Mouse (Mus musculus): ENCODE results near the gene Zfr. TPM values are rescaled to one million over a fixed set of nuclear protein-coding genes. Genes with fewer than 3 reads are reported as not detected.
"Not testable (repeated sequence)": the region's sequence is repeated elsewhere in the genome, so short reads cannot be mapped to it uniquely, and the experiment has no call there.

The Zfr gene
- total and polyA plus RNA-seq, 2 experiments from 2014 or later: 175 to 212 TPM

DNA sequence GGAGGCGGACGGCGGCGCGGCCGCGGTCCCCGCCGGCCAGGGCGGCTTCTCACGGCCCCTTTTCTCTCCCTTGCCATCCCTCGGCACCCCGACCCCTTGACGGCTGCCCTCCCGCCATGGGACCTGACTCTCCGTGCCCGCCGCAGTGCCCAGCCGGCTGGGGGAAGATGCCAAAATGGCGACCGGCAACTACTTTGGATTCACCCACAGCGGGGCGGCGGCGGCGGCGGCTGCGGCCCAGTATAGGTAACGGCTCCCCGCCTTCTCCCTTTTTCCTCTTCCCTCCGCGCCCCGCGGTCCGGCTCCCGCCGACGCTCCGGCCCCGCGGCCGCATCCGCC, 431 bp downstream of the Zfr start:
- Histone ChIP-seq H3K9ac (peak overlapping the region; percentile 95), H3K4me1 (ENCODE audit: insufficient read depth) (0 out of 2 replicates have a peak, but pooled peaks cover 4% of the 10 kb centered on the region), H3K27ac (ENCODE audit: low read depth, low read length) (peak overlapping the region; percentile 93), H3K4me3 (ENCODE audit: low read depth, low read length) (peak overlapping the region; percentile 100), H3K36me3 (ENCODE audit: insufficient read depth) (no peaks in the 10 kb centered on the region), H3K4me2 (ENCODE audit: low read depth) (peak overlapping the region; percentile 60), H3K9me3 (ENCODE audit: low read length) (no peaks in the 10 kb centered on the region), H3K27me3 (ENCODE audit: insufficient read depth, low read length) (no peaks in the 10 kb centered on the region)
- TF ChIP-seq CTCF (IDR thresholded peaks at IDR 0.05; ENCODE audit: low read depth): no peak
- ATAC-seq (peak; percentile 50), DNase-seq (no peak)
- WGBS: 3% methylated on average over 27 of the region's 43 CpGs

DNA sequence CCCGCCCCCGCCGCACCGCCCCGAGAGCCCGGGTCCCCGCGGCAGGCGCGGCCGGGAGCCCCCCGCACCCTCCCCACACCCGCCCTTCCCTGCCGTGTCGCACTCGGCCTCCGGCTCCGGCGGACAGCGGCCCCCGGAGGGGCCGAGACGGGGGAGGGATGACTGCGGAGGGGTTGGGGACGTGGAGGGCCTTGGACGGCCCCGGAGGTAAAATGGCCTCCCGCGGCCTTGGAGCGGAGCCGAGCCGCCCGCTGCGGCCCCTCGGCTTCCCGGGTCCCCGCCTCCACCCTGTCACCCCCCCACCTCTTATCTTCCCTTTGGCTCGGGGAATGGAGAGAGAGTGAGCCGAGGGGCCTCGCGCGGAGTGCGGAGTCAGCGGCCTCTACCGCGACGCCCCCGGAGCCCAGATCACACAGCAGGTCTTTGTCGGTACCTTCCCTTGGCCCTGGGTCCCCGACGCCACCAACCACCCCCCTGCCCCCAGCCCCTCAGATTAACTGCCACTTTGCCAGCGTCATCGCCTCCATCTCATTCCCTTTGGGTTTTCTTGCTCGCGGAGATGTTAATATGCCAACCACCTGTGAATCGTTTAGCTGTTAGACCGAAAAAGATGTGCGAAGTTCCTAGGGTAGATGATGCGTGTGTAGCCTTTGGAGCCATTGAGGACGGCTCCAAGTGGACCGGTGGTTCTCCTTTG, 949 bp downstream of the Zfr start:
- Histone ChIP-seq H3K36me3 (ENCODE audit: insufficient read depth) (no peaks in the 10 kb centered on the region), H3K4me3 (ENCODE audit: low read depth, low read length) (peak overlapping the region; percentile 100), H3K9me3 (ENCODE audit: low read length) (no peaks in the 10 kb centered on the region), H3K4me1 (ENCODE audit: insufficient read depth) (0 out of 2 replicates have a peak, but pooled peaks cover 4% of the 10 kb centered on the region), H3K4me2 (ENCODE audit: low read depth) (peak overlapping the region; percentile 60), H3K27ac (ENCODE audit: low read depth, low read length) (peak overlapping the region; percentile 93), H3K9ac (peak overlapping the region; percentile 95), H3K27me3 (ENCODE audit: insufficient read depth, low read length) (no peaks in the 10 kb centered on the region)
- peak; percentile 62 for DNase-seq
- 6% methylated on average over 45 of the region's 61 CpGs for WGBS
- no peak for TF ChIP-seq CTCF (IDR thresholded peaks at IDR 0.05; ENCODE audit: low read depth)
- peak; percentile 42 for ATAC-seq

GRCm38 (mm10) chr15:12119129-12119466, 1.5 kb downstream of the Zfr start:
- DNase-seq (no peak), ATAC-seq (peak; percentile 11; the same call in 1 of the 2 replicates)
- 5% methylated on average over 7 of the region's 7 CpGs for WGBS

DNA sequence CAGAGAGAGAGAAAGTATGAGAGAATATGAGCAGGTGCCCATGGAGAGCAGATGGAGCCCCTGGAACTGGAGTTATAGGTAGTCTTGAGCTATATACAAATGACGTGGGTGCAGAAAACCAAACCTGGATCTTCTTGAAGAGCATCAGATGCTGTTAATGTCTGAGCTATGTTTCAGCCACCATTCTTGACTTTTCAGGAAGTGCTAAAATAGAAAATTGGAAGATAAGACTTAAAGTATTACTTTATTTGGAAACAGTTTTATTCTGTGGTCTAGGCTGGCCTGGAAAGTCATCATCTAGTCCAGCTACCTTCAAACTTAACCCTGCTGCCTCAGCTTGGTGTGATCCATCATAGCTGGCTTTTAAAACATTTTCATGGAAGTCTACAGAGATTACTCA, 7.3 kb downstream of the Zfr start:
- 92% methylated on average over 1 of the region's 1 CpGs for WGBS
- Histone ChIP-seq H3K36me3 (ENCODE audit: insufficient read depth) (no peaks in the 10 kb centered on the region), H3K4me1 (ENCODE audit: insufficient read depth) (no peaks in the 10 kb centered on the region), H3K4me2 (ENCODE audit: low read depth) (no peak overlapping the region), H3K27me3 (ENCODE audit: insufficient read depth, low read length) (no peaks in the 10 kb centered on the region), H3K9ac (no peak overlapping the region), H3K9me3 (ENCODE audit: low read length) (no peaks in the 10 kb centered on the region), H3K4me3 (ENCODE audit: low read depth, low read length) (no peak overlapping the region), H3K27ac (ENCODE audit: low read depth, low read length) (no peak overlapping the region)
- TF ChIP-seq CTCF (IDR thresholded peaks at IDR 0.05; ENCODE audit: low read depth): no peak
- ATAC-seq (no peak), DNase-seq (no peak)

More at GRCm38 (mm10) chr15:12119129-12119466, 1.5 kb downstream of the Zfr start:
- Histone ChIP-seq H3K36me3 (ENCODE audit: insufficient read depth) (no peaks in the 10 kb centered on the region), H3K4me3 (ENCODE audit: low read depth, low read length) (peak overlapping the region; percentile 100), H3K27me3 (ENCODE audit: insufficient read depth, low read length) (no peaks in the 10 kb centered on the region), H3K4me2 (ENCODE audit: low read depth) (peak overlapping the region; percentile 60), H3K27ac (ENCODE audit: low read depth, low read length) (peak overlapping the region; percentile 93), H3K9me3 (ENCODE audit: low read length) (no peaks in the 10 kb centered on the region), H3K4me1 (ENCODE audit: insufficient read depth) (0 out of 2 replicates have a peak, but pooled peaks cover 4% of the 10 kb centered on the region), H3K9ac (peak overlapping the region; percentile 95)
- no peak for TF ChIP-seq CTCF (IDR thresholded peaks at IDR 0.05; ENCODE audit: low read depth)

GRCm38 (mm10) chr15:12130871-12131270, 13.2 kb downstream of the Zfr start:
- 94% methylated on average over 3 of the region's 3 CpGs for WGBS
- ATAC-seq; H3K9ac ChIP-seq; H3K36me3 ChIP-seq (ENCODE audit: insufficient read depth); H3K4me2 ChIP-seq (ENCODE audit: low read depth); H3K27me3 ChIP-seq (ENCODE audit: insufficient read depth, low read length); H3K27ac ChIP-seq (ENCODE audit: low read depth, low read length); DNase-seq; H3K4me1 ChIP-seq (ENCODE audit: insufficient read depth); H3K4me3 ChIP-seq (ENCODE audit: low read depth, low read length); H3K9me3 ChIP-seq (ENCODE audit: low read length): not testable (repeated sequence)

GRCm38 (mm10) chr15:12134546-12134945, 16.9 kb downstream of the Zfr start:
- H3K4me3 ChIP-seq (ENCODE audit: low read depth, low read length): no peak overlapping the region
- no peaks in the 10 kb centered on the region for H3K27me3 ChIP-seq (ENCODE audit: insufficient read depth, low read length)
- 67% methylated on average over 1 of the region's 1 CpGs for WGBS
- no peak for TF ChIP-seq CTCF (IDR thresholded peaks at IDR 0.05; ENCODE audit: low read depth)
- DNase-seq: no peak
- H3K9me3 ChIP-seq (ENCODE audit: low read length): no peaks in the 10 kb centered on the region
- H3K4me1 ChIP-seq (ENCODE audit: insufficient read depth): no peaks in the 10 kb centered on the region
- H3K27ac ChIP-seq (ENCODE audit: low read depth, low read length): no peak overlapping the region
- peaks cover 5% of the 10 kb centered on the region; the same call in 1 of the 2 replicates for H3K36me3 ChIP-seq (ENCODE audit: insufficient read depth)
- no peak; the same call in 1 of the 2 replicates for ATAC-seq
- H3K9ac ChIP-seq: no peak overlapping the region
- no peak overlapping the region for H3K4me2 ChIP-seq (ENCODE audit: low read depth)

DNA sequence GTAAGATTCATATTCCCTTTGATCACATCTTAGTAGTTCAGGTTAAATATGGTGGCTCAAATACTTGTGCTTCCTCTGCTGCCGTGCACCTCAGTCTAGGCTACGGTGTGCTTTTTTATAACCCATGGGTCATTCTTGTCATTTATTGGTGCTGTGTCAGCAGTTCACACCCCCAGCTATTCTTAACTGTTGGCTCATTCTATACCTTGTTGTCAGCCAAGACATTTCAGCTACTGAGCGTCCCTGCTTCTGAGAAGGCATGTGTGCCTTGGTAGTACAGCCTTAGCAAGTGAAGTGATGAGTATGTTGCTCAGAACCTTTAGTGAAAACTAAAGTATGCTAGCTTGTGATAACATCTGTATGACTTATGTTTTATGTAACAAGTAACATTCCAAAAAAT, 17.7 kb downstream of the Zfr start:
- Histone ChIP-seq H3K4me3 (ENCODE audit: low read depth, low read length) (no peak overlapping the region), H3K27ac (ENCODE audit: low read depth, low read length) (no peak overlapping the region), H3K36me3 (ENCODE audit: insufficient read depth) (peaks cover 7% of the 10 kb centered on the region; the same call in 1 of the 2 replicates), H3K4me1 (ENCODE audit: insufficient read depth) (no peaks in the 10 kb centered on the region), H3K9ac (no peak overlapping the region), H3K4me2 (ENCODE audit: low read depth) (no peak overlapping the region), H3K27me3 (ENCODE audit: insufficient read depth, low read length) (no peaks in the 10 kb centered on the region), H3K9me3 (ENCODE audit: low read length) (no peaks in the 10 kb centered on the region)
- 51% methylated on average over 3 of the region's 3 CpGs for WGBS
- no peak for DNase-seq
- no peak for TF ChIP-seq CTCF (IDR thresholded peaks at IDR 0.05; ENCODE audit: low read depth)
- 0 out of 2 replicates have a peak, but pooled peaks have one; percentile 16 for ATAC-seq

Measured in forebrain, postnatal 0 days (tissue).